Mouse (Mus musculus) stomach, postnatal 0 days (tissue): Measurements from ENCODE around the gene Slk. TPM values are rescaled to one million over a fixed set of nuclear protein-coding genes. Genes with fewer than 3 reads are reported as not detected.

Experiments used
- ATAC-seq: fragments of 200-750 bp; cut with Nextera tagmentation; 2 replicates; pipeline ENCODE4 v1.8.0; 2017; ENCODE audit not compliant: low FRiP score, low TSS enrichment
- DNase-seq: peaks from one replicate; pipeline ENCODE4 v3.0.0-alpha.2; 2016; ENCODE audit warnings: low spot score
- H3K27ac ChIP-seq: fragments of 300-500 bp; sonication (generic); replicated peaks from 2 replicates; pipeline ENCODE4 v1.5.1; 2014; ENCODE audit warnings: mild to moderate bottlenecking, control low read depth
- H3K27me3 ChIP-seq: fragments of 300-500 bp; sonication (generic); 2 replicates; pipeline ENCODE4 v1.6.1; 2014; ENCODE audit warnings: low read length; ENCODE audit not compliant: control insufficient read depth, insufficient read depth
- H3K36me3 ChIP-seq: fragments of 300-500 bp; sonication (generic); 2 replicates; pipeline ENCODE4 v1.6.1; 2014; ENCODE audit warnings: low read length, mixed read lengths; ENCODE audit not compliant: control insufficient read depth, insufficient read depth
- H3K4me1 ChIP-seq: fragments of 300-500 bp; sonication (generic); replicated peaks from 2 replicates; pipeline ENCODE4 v1.6.1; 2014; ENCODE audit warnings: antibody characterized with exemption; ENCODE audit not compliant: control insufficient read depth, insufficient read depth
- H3K4me2 ChIP-seq: fragments of 300-500 bp; sonication (generic); replicated peaks from 2 replicates; pipeline ENCODE4 v1.6.1; 2014; ENCODE audit warnings: low read depth, mild to moderate bottlenecking, control low read depth, moderate library complexity
- H3K4me3 ChIP-seq: fragments of 300-500 bp; sonication (generic); 2 replicates; pipeline ENCODE4 v1.5.1; 2014; ENCODE audit warnings: low read depth, low read length, control low read depth
- H3K9ac ChIP-seq: fragments of 300-500 bp; sonication (generic); 2 replicates; pipeline ENCODE4 v1.6.1; 2014; ENCODE audit warnings: mild to moderate bottlenecking, low read length, control low read depth, mixed read lengths
- H3K9me3 ChIP-seq: fragments of 300-500 bp; sonication (generic); 2 replicates; pipeline ENCODE4 v1.6.1; 2016; ENCODE audit warnings: low read length; ENCODE audit not compliant: control insufficient read depth
- CTCF ChIP-seq: IDR thresholded peaks from 2 replicates; pipeline ENCODE4 v1.5.1; 2016; ENCODE audit warnings: antibody characterized with exemption, low read depth, mild to moderate bottlenecking, moderate library complexity
- EP300 ChIP-seq: optimal IDR thresholded peaks from 2 replicates; pipeline ENCODE3; 2016; ENCODE audit warnings: antibody characterized with exemption
- WGBS: fragments of 180-500 bp; shearing (Covaris S2); extraction: QIAGEN DNeasy Blood & Tissue Kit; methylation state at CpG from one replicate; pipeline ENCODE4 v1.1.7; 2014; 5-methylcytosine and 5-hydroxymethylcytosine counted together
- polyA plus RNA-seq: library from polyadenylated mRNA; unstranded; fragments of >200 nt; fragmentation: Nextera tagmentation; extraction: Ambion mirVana; gene quantifications from 2 replicates; pipeline ENCODE4 v1.2.1, GENCODE M21; 2015

Gene Slk
- polyA plus RNA-seq, 1 experiment from 2014 or later: 12.3 TPM

DNA sequence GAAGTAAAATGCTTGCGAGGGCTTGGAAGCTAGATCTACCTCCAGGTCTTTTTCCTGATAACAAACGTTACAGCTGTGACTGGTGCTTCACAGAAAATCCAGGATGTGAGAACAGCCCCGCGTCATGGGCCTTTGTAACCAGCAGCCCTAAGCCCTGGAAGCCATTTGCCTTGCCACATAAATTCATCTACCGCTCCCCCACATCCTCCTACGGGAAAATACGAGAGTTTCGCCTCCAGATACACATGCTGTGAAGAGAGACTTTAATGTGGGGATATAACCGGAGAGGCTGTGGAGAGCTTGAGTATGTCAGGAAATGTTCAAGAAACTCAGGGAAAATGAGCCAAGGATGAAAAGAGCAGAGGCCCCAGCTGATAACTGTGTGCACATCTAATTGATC is 30.3 kb upstream of the Slk start:
- H3K9me3 ChIP-seq: no peaks in the 10 kb centered on the region
- H3K4me1 ChIP-seq: no peaks in the 10 kb centered on the region
- no peaks in the 10 kb centered on the region for H3K27me3 ChIP-seq
- ATAC-seq (no peak), DNase-seq (no peak)
- H3K27ac ChIP-seq: no peak overlapping the region
- TF ChIP-seq CTCF (no peak), EP300 (no peak)
- H3K4me2 ChIP-seq: no peak overlapping the region
- no peak overlapping the region for H3K9ac ChIP-seq
- no peak overlapping the region for H3K4me3 ChIP-seq
- 83% methylated on average over 9 of the region's 9 CpGs for WGBS
- H3K36me3 ChIP-seq: no peaks in the 10 kb centered on the region

DNA sequence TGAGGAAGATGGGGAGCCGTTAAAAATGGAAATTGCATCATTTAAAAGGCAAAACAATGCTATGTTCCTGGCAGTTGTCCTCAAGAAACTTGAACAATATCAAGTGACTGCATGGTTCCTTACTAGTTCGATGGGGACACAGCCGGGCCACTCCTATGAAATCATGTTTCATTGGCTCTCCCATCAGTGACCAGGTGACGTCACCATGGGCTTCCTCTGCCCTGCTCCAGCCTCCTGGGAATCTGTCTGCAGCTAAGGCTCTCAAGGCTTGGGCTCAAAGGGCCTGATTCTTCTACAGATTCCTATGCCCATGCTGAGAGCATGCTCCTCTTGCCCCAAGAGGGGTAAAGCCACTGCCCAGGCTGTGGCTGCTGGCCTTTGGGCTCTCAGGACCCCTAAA is 29.9 kb upstream of the Slk start:
- Histone ChIP-seq H3K4me1 (no peaks in the 10 kb centered on the region), H3K36me3 (no peaks in the 10 kb centered on the region), H3K4me2 (no peak overlapping the region), H3K27ac (no peak overlapping the region), H3K4me3 (no peak overlapping the region), H3K27me3 (no peaks in the 10 kb centered on the region), H3K9ac (no peak overlapping the region), H3K9me3 (no peaks in the 10 kb centered on the region)
- ATAC-seq (no peak), DNase-seq (no peak)
- WGBS: 82% methylated on average over 4 of the region's 4 CpGs
- no peak for TF ChIP-seq EP300
- no peak for TF ChIP-seq CTCF

DNA sequence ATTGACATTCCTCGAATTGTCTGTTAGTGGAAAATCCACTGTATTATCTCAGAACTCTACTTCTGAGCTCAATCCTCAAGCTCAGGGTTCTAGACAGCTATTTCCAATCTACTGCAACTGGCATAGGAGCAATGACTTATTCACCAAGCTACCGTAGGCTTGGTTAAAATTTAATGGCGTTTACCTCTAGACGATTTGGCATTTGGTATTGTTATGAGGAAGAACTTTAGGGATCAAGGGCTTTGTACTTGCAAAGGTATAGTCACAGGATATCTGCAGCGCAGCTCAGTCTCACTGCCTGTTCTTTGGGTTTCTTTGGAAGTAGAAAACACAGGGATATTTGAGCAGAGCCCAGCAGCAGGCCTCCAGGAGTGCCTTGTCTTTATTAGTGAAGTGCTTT is 20.3 kb upstream of the Slk start:
- Histone ChIP-seq H3K27me3 (no peaks in the 10 kb centered on the region), H3K36me3 (no peaks in the 10 kb centered on the region), H3K4me1 (no peaks in the 10 kb centered on the region), H3K4me2 (no peak overlapping the region), H3K4me3 (no peak overlapping the region), H3K27ac (peak overlapping the region; percentile 30; the same call in 1 of the 2 replicates), H3K9ac (no peak overlapping the region), H3K9me3 (no peaks in the 10 kb centered on the region)
- TF ChIP-seq EP300: no peak
- TF ChIP-seq CTCF: no peak
- no peak for DNase-seq
- ATAC-seq: no peak
- 54% methylated on average over 5 of the region's 5 CpGs for WGBS

DNA sequence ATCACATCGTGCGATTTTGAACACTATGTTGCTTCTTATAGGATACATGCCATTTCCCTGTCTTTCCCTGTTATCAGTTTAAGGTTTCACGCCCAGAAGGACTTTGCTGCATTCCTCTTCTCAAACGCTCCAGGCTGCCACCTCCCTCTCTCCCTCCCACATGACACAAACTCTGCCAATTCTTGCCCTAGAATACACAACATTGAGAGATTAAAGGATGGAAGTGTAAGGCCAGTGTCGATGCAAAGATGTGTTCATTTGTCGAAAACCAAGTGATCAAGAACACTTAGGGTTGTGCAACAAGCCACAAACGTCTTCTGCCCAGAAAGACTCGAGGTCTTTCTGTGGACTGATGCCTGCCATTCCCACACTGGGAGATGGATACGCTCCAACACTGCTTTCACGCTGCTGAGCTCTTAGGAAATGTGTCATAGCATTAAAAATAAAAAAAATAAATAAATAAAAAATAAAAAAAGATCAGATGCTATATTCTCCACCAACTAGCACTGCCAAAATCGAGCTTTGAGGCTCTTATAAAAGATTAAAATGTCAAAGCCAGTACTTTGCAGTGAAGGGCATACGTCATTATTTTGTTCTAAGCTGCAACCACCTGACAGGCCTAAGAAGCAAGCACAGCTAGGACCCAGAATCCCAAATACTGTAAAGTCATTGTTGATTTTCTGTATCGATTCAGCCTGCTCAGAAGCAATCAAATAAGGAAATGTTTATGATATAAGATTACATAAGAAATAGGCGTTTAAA is 19.5 kb upstream of the Slk start:
- Histone ChIP-seq H3K27me3 (no peaks in the 10 kb centered on the region), H3K9ac (no peak overlapping the region), H3K4me3 (no peak overlapping the region), H3K4me1 (no peaks in the 10 kb centered on the region), H3K9me3 (no peaks in the 10 kb centered on the region), H3K36me3 (no peaks in the 10 kb centered on the region), H3K4me2 (no peak overlapping the region), H3K27ac (peak overlapping the region; percentile 30)
- ATAC-seq (peak; percentile 50), DNase-seq (peak; percentile 51)
- WGBS: 30% methylated on average over 14 of the region's 14 CpGs
- TF ChIP-seq EP300 (no peak), CTCF (no peak)

DNA sequence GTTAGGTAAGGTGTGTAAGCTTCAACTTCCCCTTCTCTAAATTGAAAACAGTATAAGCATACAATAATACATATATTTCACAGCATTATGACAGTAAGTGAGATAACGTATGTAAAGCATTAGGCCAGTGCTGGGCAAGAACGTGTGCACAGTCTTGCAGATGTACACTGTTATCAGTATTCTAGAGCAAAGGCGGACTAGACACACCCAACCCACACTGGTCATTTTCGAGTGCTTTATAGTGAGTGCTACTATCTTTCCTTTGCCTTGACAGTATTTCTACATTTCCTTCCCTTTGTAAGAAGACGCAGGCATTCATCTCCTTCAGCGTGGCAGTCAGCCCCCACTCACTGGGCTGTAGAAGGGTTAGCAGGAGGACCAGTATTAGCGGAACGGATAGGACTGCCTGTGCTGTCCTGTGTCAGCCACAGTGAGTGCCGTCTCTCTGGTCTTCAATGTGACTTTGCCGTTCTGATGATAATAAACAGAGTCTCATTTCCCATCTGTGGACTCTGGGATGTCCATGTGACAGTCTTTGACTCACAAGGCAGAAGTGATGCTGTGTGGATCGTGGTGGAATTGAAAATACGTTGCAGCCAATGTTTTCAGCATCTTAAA is 18.8 kb upstream of the Slk start:
- Histone ChIP-seq H3K27me3 (no peaks in the 10 kb centered on the region), H3K36me3 (no peaks in the 10 kb centered on the region), H3K9ac (no peak overlapping the region), H3K9me3 (no peaks in the 10 kb centered on the region), H3K4me2 (no peak overlapping the region), H3K4me1 (no peaks in the 10 kb centered on the region), H3K27ac (0 out of 2 replicates have a peak overlapping the region, but pooled peaks have one; percentile 35), H3K4me3 (no peak overlapping the region)
- TF ChIP-seq EP300 (no peak), CTCF (no peak)
- WGBS: 69% methylated on average over 12 of the region's 12 CpGs
- peak; percentile 46 for ATAC-seq
- no peak for DNase-seq

DNA sequence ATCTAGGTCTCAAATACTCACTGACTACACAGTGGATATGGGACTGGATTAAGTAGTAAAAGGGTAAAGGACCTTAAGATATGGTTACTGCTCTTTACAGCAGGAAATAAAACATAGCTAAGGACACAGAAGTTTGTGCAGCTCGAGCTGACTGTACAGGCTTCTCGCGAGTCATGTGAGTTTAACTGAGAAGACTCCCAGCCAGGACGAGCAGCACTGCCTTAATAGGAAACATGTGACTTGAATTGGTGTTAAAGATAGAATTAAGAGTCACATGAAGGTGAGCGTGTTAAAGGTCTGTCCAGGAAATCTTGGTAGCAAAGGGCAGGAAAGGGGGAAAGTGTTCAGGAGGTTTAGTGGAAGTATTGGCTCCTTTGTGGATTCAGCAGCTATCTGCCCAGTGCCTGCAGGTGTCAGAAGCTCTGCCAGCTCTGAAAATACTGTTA is 17.5 kb upstream of the Slk start:
- ATAC-seq: peak; percentile 87
- Histone ChIP-seq H3K9ac (no peak overlapping the region), H3K4me1 (no peaks in the 10 kb centered on the region), H3K9me3 (no peaks in the 10 kb centered on the region), H3K27me3 (no peaks in the 10 kb centered on the region), H3K4me2 (no peak overlapping the region), H3K36me3 (no peaks in the 10 kb centered on the region), H3K4me3 (no peak overlapping the region), H3K27ac (peak overlapping the region; percentile 35)
- WGBS: 35% methylated on average over 5 of the region's 5 CpGs
- DNase-seq: peak; percentile 58
- TF ChIP-seq CTCF (no peak), EP300 (no peak)
